Comparison of ENCODE assay signal across 12 mouse cellular contexts in the genomic region with DNA sequence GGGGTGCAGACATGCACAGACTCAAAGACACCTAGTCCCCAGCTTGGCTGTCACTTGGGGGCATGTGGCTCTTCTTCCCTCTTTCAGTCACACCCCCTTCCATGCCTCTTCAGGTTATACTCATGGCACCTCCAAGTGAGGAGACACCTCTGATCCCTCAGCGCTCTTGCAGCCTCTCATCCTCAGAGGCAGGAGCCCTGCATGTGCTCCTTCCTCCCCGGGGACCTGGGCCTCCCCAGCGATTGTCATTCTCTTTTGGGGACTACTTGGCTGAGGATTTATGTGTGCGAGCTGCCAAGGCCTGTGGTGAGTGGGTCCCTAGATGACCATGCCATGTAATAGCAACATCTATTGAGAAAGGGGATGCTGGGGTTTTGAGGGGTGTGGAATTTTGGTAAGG. TPM values are rescaled to one million over a fixed set of nuclear protein-coding genes. Genes with fewer than 3 reads are reported as not detected.
"Had no signal": no experiment of that assay in that cellular context is flagged by ENCODE, and none has a peak within 500 bp of the region (broad histone marks: within the 10 kb centered on the region; RNA-seq: fewer than 3 reads in every experiment).

No protein-coding gene starts in this region.

- H3K4me2 ChIP-seq: limb, embryonic 12.5 days; midbrain, embryonic 12.5 days; neural tube, embryonic 15.5 days had no signal

- H3K9me3 ChIP-seq: limb, embryonic 12.5 days; midbrain, embryonic 12.5 days; neural tube, embryonic 15.5 days had no signal

- H3K27ac ChIP-seq: kidney, postnatal 0 days; limb, embryonic 12.5 days; liver, embryonic 14.5 days; midbrain, embryonic 12.5 days; neural tube, embryonic 15.5 days had no signal

- H3K36me3 ChIP-seq: limb, embryonic 12.5 days; midbrain, embryonic 12.5 days; neural tube, embryonic 15.5 days had no signal

- H3K9ac ChIP-seq: limb, embryonic 12.5 days; liver, embryonic 14.5 days; midbrain, embryonic 12.5 days; neural tube, embryonic 15.5 days had no signal

- H3K4me3 ChIP-seq: limb, embryonic 12.5 days; midbrain, embryonic 12.5 days; neural tube, embryonic 15.5 days had no signal

- ATAC-seq: lung, postnatal 0 days; midbrain, embryonic 16.5 days had no signal

- DNase-seq: kidney, adult 9 months; layer of hippocampus, adult 9-11 months; layer of hippocampus, postnatal 36 days; liver; thymus, adult 18-20 months had no signal

RNA-seq across cellular contexts. Expression of a gene that starts 10.8 kb away (rescaled TPM):
- polyA plus RNA-seq: midbrain, embryonic 12.5 days had no signal
